Mouse (Mus musculus) lung, postnatal 0 days (tissue): ENCODE data around the gene Kif5c. TPM values are rescaled to one million over a fixed set of nuclear protein-coding genes. Genes with fewer than 3 reads are reported as not detected.
A peak's percentile ranks its signal among the peaks of the same experiment; 100 is the strongest.

Source experiments
- ATAC-seq: fragments of 200-750 bp; cut with Nextera tagmentation; 2 replicates; pipeline ENCODE4 v1.8.0; 2017; ENCODE audit warnings: moderate library complexity
- DNase-seq: peaks from one replicate; pipeline ENCODE4 v3.0.0-alpha.2; 2016; ENCODE audit warnings: low spot score
- H3K27ac ChIP-seq: fragments of 300-500 bp; sonication (generic); 2 replicates; pipeline ENCODE4 v1.5.1; 2014; ENCODE audit warnings: antibody characterized with exemption, mild to moderate bottlenecking, low read length, mixed read lengths
- H3K27me3 ChIP-seq: fragments of 300-500 bp; sonication (generic); replicated peaks from 2 replicates; pipeline ENCODE4 v1.6.1; 2014; ENCODE audit warnings: low read length, mixed read lengths; ENCODE audit not compliant: insufficient read depth
- H3K36me3 ChIP-seq: fragments of 300-500 bp; sonication (generic); 2 replicates; pipeline ENCODE4 v1.6.1; 2014; ENCODE audit warnings: low read length, mixed read lengths; ENCODE audit not compliant: insufficient read depth
- H3K4me1 ChIP-seq: fragments of 300-500 bp; sonication (generic); 2 replicates; pipeline ENCODE4 v1.6.1; 2014; ENCODE audit warnings: antibody characterized with exemption, low read depth, low read length, mixed read lengths; ENCODE audit not compliant: insufficient read depth
- H3K4me2 ChIP-seq: fragments of 300-500 bp; sonication (generic); replicated peaks from 2 replicates; pipeline ENCODE4 v1.6.1; 2014; ENCODE audit warnings: low read depth, mild to moderate bottlenecking, low read length, moderate library complexity, mixed read lengths
- H3K4me3 ChIP-seq: fragments of 300-500 bp; sonication (generic); 2 replicates; pipeline ENCODE4 v1.5.1; 2014; ENCODE audit warnings: low read depth, low read length
- H3K9ac ChIP-seq: fragments of 300-500 bp; sonication (generic); replicated peaks from 2 replicates; pipeline ENCODE4 v1.6.1; 2014; ENCODE audit warnings: low read depth, mild to moderate bottlenecking
- H3K9me3 ChIP-seq: fragments of 300-500 bp; sonication (generic); 2 replicates; pipeline ENCODE4 v1.6.1; 2016; ENCODE audit warnings: low read length, mixed read lengths
- CTCF ChIP-seq: IDR thresholded peaks from 2 replicates; pipeline ENCODE4 v1.5.1; 2016; ENCODE audit warnings: antibody characterized with exemption, mild to moderate bottlenecking
- EP300 ChIP-seq: IDR thresholded peaks from 2 replicates; pipeline ENCODE4 v1.6.1; 2016; ENCODE audit warnings: antibody characterized with exemption, mild to moderate bottlenecking, control low read depth
- WGBS: fragments of 180-500 bp; shearing (Covaris S2); extraction: QIAGEN DNeasy Blood & Tissue Kit; methylation state at CpG from one replicate; pipeline ENCODE4 v1.1.7; 2014; 5-methylcytosine and 5-hydroxymethylcytosine counted together
- polyA plus RNA-seq: library from polyadenylated mRNA; unstranded; fragments of >200 nt; fragmentation: Nextera tagmentation; extraction: Ambion mirVana; gene quantifications from 2 replicates; pipeline ENCODE4 v1.2.1, GENCODE M21; 2015

Gene Kif5c
- polyA plus RNA-seq, 1 experiment from 2014 or later = 0.17 TPM

DNA sequence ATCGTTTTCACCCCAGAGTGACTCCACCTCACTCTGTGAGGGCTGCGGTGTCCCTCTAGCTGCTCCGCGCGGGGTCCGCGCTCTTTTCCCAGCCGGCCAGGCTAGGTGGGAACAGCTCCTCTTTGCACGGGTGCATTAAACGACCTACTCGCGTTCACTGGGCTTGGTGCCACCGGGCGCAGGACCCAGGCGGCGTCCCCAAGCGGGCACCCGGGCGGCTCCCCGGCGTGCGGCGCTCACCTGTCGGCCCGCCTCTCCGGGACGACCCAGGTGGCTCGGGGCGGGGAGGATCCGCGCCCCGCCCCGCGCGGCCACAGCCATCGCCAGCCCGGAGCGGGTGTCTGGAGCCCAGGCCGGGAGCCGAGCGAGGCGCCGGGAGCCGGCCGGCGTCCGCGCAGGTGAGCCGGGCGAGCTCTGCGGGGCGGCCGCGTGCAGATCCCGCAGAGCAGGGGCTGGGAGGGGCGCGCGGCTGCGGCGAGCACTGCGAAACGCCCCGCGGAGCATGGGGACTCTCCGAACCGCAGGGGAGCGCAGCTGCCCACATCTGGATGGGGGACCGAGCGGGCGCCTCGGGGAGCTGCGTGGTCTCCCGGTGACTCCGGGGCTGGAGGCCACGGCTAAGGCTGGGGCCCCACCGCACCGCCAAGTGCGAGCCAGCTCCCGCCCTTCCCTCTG is 168.4 kb downstream of the Kif5c start, which contains the start of gene Lypd6b:
Gene Lypd6b (plus strand): TSS at position 313 of the 675 bp plus-strand sequence.
- DNase-seq = peak; percentile 45
- no peak for TF ChIP-seq CTCF
- ATAC-seq = peak; percentile 93
- H3K4me1 ChIP-seq = no peaks in the 10 kb centered on the region
- no peaks in the 10 kb centered on the region for H3K9me3 ChIP-seq
- peaks cover 12% of the 10 kb centered on the region; the same call in 1 of the 2 replicates for H3K27me3 ChIP-seq
- H3K36me3 ChIP-seq = no peaks in the 10 kb centered on the region
- H3K4me3 ChIP-seq = peak within 1 kb of the TSS; percentile 51
- WGBS = 3% methylated on average over 63 of the region's 79 CpGs
- no peak within 1 kb of the TSS for H3K27ac ChIP-seq
- peak within 1 kb of the TSS; percentile 92 for H3K4me2 ChIP-seq
- H3K9ac ChIP-seq = peak within 1 kb of the TSS; percentile 34; the same call in 1 of the 2 replicates

DNA sequence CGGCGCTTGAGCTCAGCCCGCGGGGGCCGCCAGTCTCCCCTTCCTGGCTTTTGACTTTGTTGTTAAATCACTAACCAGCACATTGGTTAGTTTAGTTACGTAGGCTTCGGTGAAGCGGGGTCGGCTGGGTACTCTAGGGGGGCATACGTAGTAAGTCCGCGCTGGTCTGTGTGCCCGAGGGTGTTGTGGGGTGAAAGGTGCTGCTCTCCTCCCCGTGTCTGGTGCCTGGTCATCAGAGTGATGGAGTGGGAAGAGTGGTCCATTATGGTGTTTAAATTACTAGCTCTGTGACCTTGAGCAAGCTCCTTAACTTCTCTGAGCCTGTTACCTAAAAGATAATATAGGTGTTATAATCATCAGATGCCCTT is 168.9 kb downstream of the Kif5c start:
- no peaks in the 10 kb centered on the region for H3K36me3 ChIP-seq
- no peaks in the 10 kb centered on the region for H3K4me1 ChIP-seq
- peak overlapping the region; percentile 51 for H3K4me3 ChIP-seq
- 1% methylated on average over 12 of the region's 14 CpGs for WGBS
- no peak overlapping the region for H3K27ac ChIP-seq
- TF ChIP-seq CTCF (no peak), EP300 (no peak)
- peak overlapping the region; percentile 34; the same call in 1 of the 2 replicates for H3K9ac ChIP-seq
- DNase-seq (no peak), ATAC-seq (no peak)
- H3K4me2 ChIP-seq = peak overlapping the region; percentile 92
- H3K27me3 ChIP-seq = peaks cover 12% of the 10 kb centered on the region; the same call in 1 of the 2 replicates
- no peaks in the 10 kb centered on the region for H3K9me3 ChIP-seq

DNA sequence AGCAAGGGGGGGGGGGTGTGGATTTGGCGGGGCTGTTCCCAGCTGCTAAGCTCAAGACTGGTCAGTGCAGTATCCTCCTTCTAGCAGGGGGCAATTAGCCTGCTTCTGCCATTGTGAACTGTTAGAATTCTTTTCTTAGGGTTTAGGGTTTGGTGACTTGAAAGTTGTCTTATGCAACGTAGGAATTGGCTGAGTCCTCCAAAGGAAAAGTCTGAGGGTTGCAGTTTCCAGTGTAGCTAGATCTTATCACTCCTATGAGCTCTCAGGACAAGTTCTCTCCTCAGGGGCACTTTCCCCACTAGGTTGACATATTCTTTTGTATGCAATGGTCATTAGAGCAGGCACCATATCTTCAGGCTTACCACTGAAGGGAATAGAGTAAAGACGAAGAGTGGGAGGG is 169.5 kb downstream of the Kif5c start:
- TF ChIP-seq CTCF (no peak), EP300 (no peak)
- Histone ChIP-seq H3K4me2 (0 out of 2 replicates have a peak overlapping the region, but pooled peaks have one; percentile 92), H3K4me3 (no peak overlapping the region), H3K27ac (no peak overlapping the region), H3K27me3 (peaks cover 12% of the 10 kb centered on the region; the same call in 1 of the 2 replicates), H3K9me3 (no peaks in the 10 kb centered on the region), H3K4me1 (no peaks in the 10 kb centered on the region), H3K36me3 (no peaks in the 10 kb centered on the region), H3K9ac (no peak overlapping the region)
- no peak for DNase-seq
- ATAC-seq = no peak
- 6% methylated on average over 3 of the region's 3 CpGs for WGBS

DNA sequence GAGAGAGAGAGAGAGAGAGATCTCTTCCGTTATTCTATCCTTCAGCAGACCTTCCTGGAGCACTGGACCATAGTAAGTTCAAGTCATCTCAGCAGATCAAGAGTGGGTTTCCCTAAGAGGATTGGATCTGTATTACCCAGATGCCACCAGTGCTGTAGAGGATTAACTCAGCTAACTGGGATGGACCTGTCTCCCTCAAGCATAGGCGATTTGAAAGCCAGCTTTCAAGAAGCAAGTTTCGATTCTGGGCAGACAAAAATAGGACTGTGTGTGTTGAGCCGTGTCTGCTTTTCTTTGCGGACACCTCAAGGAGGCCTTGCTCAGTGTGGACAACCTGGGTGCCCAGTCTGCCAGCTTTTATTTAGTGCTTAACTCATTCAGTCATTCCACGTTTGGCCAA is 170.0 kb downstream of the Kif5c start:
- Histone ChIP-seq H3K36me3 (no peaks in the 10 kb centered on the region), H3K27ac (no peak overlapping the region), H3K4me1 (no peaks in the 10 kb centered on the region), H3K4me2 (no peak overlapping the region), H3K4me3 (no peak overlapping the region), H3K9ac (no peak overlapping the region), H3K9me3 (no peaks in the 10 kb centered on the region), H3K27me3 (peaks cover 12% of the 10 kb centered on the region; the same call in 1 of the 2 replicates)
- no peak for TF ChIP-seq EP300
- no peak for TF ChIP-seq CTCF
- WGBS = 67% methylated on average over 6 of the region's 6 CpGs
- ATAC-seq (no peak), DNase-seq (no peak)

DNA sequence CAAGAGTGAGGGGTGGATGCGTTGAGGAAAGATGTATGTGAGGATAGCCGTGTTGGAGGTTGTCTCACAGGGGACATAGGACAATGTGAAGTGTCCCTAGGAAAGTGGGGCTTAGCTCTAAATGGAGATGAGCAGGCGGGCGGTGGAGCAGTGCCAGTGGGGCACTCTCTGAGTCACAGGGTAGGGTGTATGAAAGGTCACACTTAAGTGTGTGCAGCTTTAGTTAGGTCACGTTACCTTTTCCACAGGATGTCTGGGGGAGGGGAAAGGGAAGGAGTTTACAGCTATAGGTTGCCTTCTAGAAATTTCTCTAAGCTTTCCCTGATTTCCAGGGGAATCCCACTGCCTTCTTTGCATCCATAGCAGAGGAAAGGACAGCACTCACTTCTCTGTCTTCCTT is 170.4 kb downstream of the Kif5c start:
- H3K36me3 ChIP-seq = no peaks in the 10 kb centered on the region
- H3K9me3 ChIP-seq = no peaks in the 10 kb centered on the region
- no peak for DNase-seq
- ATAC-seq = no peak
- H3K9ac ChIP-seq = no peak overlapping the region
- no peak overlapping the region for H3K4me3 ChIP-seq
- no peak for TF ChIP-seq CTCF
- TF ChIP-seq EP300 = no peak
- WGBS = 68% methylated on average over 5 of the region's 5 CpGs
- no peaks in the 10 kb centered on the region for H3K4me1 ChIP-seq
- H3K27me3 ChIP-seq = peaks cover 12% of the 10 kb centered on the region; the same call in 1 of the 2 replicates
- no peak overlapping the region for H3K27ac ChIP-seq
- H3K4me2 ChIP-seq = no peak overlapping the region

DNA sequence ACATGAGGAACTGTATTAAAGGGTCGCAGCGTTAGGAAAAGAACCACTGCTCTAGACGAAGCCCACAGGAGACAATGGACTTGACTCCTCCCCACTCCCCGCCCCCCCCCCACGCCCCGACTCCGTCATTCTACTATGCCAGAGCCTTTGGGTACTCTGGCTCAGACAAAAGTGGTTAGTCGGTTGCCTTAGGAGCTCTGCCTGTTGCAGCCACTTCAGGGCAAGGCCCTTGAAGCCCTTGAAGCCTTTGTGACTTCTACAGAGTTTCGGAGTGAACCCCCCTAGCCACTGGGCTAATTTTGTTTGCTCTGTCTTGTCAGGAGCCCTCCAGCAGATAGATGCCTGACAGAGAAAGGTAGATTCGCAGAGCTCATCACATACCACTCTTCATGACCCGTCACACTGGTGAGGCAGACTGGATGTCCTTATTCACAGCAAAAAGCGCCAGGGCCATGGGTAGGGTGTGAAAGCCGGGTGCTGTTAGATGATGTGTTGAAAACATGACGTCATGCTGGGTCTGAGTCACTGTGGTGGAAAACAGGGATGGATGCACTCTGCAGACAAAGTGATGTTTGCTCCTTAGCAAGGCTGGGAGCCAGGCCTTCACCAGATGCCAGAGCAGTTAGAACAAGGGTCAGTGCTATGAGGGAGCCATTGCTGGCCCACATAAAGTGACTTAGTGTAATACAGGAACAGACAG is 178.5 kb downstream of the Kif5c start:
- Histone ChIP-seq H3K4me1 (no peaks in the 10 kb centered on the region), H3K4me3 (no peak overlapping the region), H3K27ac (no peak overlapping the region), H3K36me3 (no peaks in the 10 kb centered on the region), H3K9ac (no peak overlapping the region), H3K9me3 (no peaks in the 10 kb centered on the region), H3K27me3 (no peaks in the 10 kb centered on the region), H3K4me2 (no peak overlapping the region)
- peak; percentile 45 for DNase-seq
- TF ChIP-seq CTCF (no peak), EP300 (no peak)
- 43% methylated on average over 14 of the region's 14 CpGs for WGBS
- peak; percentile 83 for ATAC-seq
